Mouse (Mus musculus): ENCODE measurements around the gene H60b. TPM values are rescaled to one million over a fixed set of nuclear protein-coding genes. Genes with fewer than 3 reads are reported as not detected.
"Not testable (repeated sequence)": the region's sequence is repeated elsewhere in the genome, so short reads cannot be mapped to it uniquely, and the experiment has no call there.

The H60b gene
- polyA plus RNA-seq, 1 experiment from 2014 or later: 1.1 TPM

GRCm38 (mm10) chr10:22150593-22150992, 7.8 kb upstream of the H60b start:
- H3K27ac ChIP-seq (ENCODE audit: low read length): no peak overlapping the region
- H3K4me2 ChIP-seq (replicated peaks; ENCODE audit: low read depth, low read length): peak overlapping the region; percentile 97
- no peaks in the 10 kb centered on the region for H3K9me3 ChIP-seq (ENCODE audit: control insufficient read depth, low read depth, low read length)
- no peak overlapping the region for H3K9ac ChIP-seq (replicated peaks; ENCODE audit: low read depth, low read length)
- no peak for ATAC-seq (ENCODE audit: insufficient number of reproducible peaks, insufficient read depth, low FRiP score, low read depth)
- no peaks in the 10 kb centered on the region for H3K36me3 ChIP-seq (ENCODE audit: control insufficient read depth, insufficient read depth, low read length)
- peaks cover 13% of the 10 kb centered on the region for H3K27me3 ChIP-seq (ENCODE audit: control insufficient read depth, insufficient read depth, low read length)
- peak overlapping the region; percentile 61 for H3K4me3 ChIP-seq (ENCODE audit: low read depth, low read length)
- H3K4me1 ChIP-seq (ENCODE audit: control insufficient read depth, insufficient read depth, low read length): peaks cover 8% of the 10 kb centered on the region; the same call in 1 of the 2 replicates
- under 1% methylated on average over 27 of the region's 27 CpGs for WGBS

GRCm38 (mm10) chr10:22151056-22151862, 7.1 kb upstream of the H60b start:
- H3K27ac ChIP-seq (ENCODE audit: low read length); H3K4me1 ChIP-seq (ENCODE audit: control insufficient read depth, insufficient read depth, low read length); ATAC-seq (ENCODE audit: insufficient number of reproducible peaks, insufficient read depth, low FRiP score, low read depth); H3K9ac ChIP-seq (replicated peaks; ENCODE audit: low read depth, low read length); H3K36me3 ChIP-seq (ENCODE audit: control insufficient read depth, insufficient read depth, low read length); H3K9me3 ChIP-seq (ENCODE audit: control insufficient read depth, low read depth, low read length): not testable (repeated sequence)
- WGBS: under 1% methylated on average over 54 of the region's 55 CpGs
- Histone ChIP-seq H3K27me3 (ENCODE audit: control insufficient read depth, insufficient read depth, low read length) (peaks cover 18% of the 10 kb centered on the region), H3K4me3 (ENCODE audit: low read depth, low read length) (0 out of 2 replicates have a peak overlapping the region, but pooled peaks have one; percentile 61), H3K4me2 (replicated peaks; ENCODE audit: low read depth, low read length) (peak overlapping the region; percentile 97)

- H3K27ac ChIP-seq (ENCODE audit: low read length); H3K9ac ChIP-seq (replicated peaks; ENCODE audit: low read depth, low read length); H3K4me1 ChIP-seq (ENCODE audit: control insufficient read depth, insufficient read depth, low read length); H3K4me2 ChIP-seq (replicated peaks; ENCODE audit: low read depth, low read length); H3K9me3 ChIP-seq (ENCODE audit: control insufficient read depth, low read depth, low read length); H3K36me3 ChIP-seq (ENCODE audit: control insufficient read depth, insufficient read depth, low read length); ATAC-seq (ENCODE audit: insufficient number of reproducible peaks, insufficient read depth, low FRiP score, low read depth): not testable (repeated sequence)
- Histone ChIP-seq H3K27me3 (ENCODE audit: control insufficient read depth, insufficient read depth, low read length) (peaks cover 25% of the 10 kb centered on the region), H3K4me3 (ENCODE audit: low read depth, low read length) (0 out of 2 replicates have a peak overlapping the region, but pooled peaks have one; percentile 3)
- WGBS: 5% methylated on average over 11 of the region's 11 CpGs
Observed at GRCm38 (mm10) chr10:22151863-22152640, 6.3 kb upstream of the H60b start.

- H3K9ac ChIP-seq (replicated peaks; ENCODE audit: low read depth, low read length); H3K4me2 ChIP-seq (replicated peaks; ENCODE audit: low read depth, low read length); H3K27ac ChIP-seq (ENCODE audit: low read length); H3K9me3 ChIP-seq (ENCODE audit: control insufficient read depth, low read depth, low read length); H3K4me1 ChIP-seq (ENCODE audit: control insufficient read depth, insufficient read depth, low read length); H3K36me3 ChIP-seq (ENCODE audit: control insufficient read depth, insufficient read depth, low read length); H3K4me3 ChIP-seq (ENCODE audit: low read depth, low read length); ATAC-seq (ENCODE audit: insufficient number of reproducible peaks, insufficient read depth, low FRiP score, low read depth): not testable (repeated sequence)
- WGBS: 6% methylated on average over 6 of the region's 7 CpGs
- peaks cover 25% of the 10 kb centered on the region for H3K27me3 ChIP-seq (ENCODE audit: control insufficient read depth, insufficient read depth, low read length)
Observed at GRCm38 (mm10) chr10:22153147-22153690, 5.2 kb upstream of the H60b start.

GRCm38 (mm10) chr10:22154127-22154526, 4.3 kb upstream of the H60b start:
- not testable (repeated sequence) for H3K9me3 ChIP-seq (ENCODE audit: control insufficient read depth, low read depth, low read length); H3K9ac ChIP-seq (replicated peaks; ENCODE audit: low read depth, low read length); H3K4me1 ChIP-seq (ENCODE audit: control insufficient read depth, insufficient read depth, low read length); ATAC-seq (ENCODE audit: insufficient number of reproducible peaks, insufficient read depth, low FRiP score, low read depth); H3K27ac ChIP-seq (ENCODE audit: low read length); H3K36me3 ChIP-seq (ENCODE audit: control insufficient read depth, insufficient read depth, low read length)
- H3K4me2 ChIP-seq (replicated peaks; ENCODE audit: low read depth, low read length): peak overlapping the region; percentile 47
- peaks cover 25% of the 10 kb centered on the region for H3K27me3 ChIP-seq (ENCODE audit: control insufficient read depth, insufficient read depth, low read length)
- peak overlapping the region; percentile 17; the same call in 1 of the 2 replicates for H3K4me3 ChIP-seq (ENCODE audit: low read depth, low read length)
- WGBS: under 1% methylated on average over 38 of the region's 38 CpGs

- no peak for ATAC-seq (ENCODE audit: insufficient number of reproducible peaks, insufficient read depth, low FRiP score, low read depth)
- Histone ChIP-seq H3K4me2 (replicated peaks; ENCODE audit: low read depth, low read length) (no peak overlapping the region), H3K27ac (ENCODE audit: low read length) (no peak overlapping the region), H3K36me3 (ENCODE audit: control insufficient read depth, insufficient read depth, low read length) (no peaks in the 10 kb centered on the region), H3K4me1 (ENCODE audit: control insufficient read depth, insufficient read depth, low read length) (peaks cover 6% of the 10 kb centered on the region; the same call in 1 of the 2 replicates), H3K4me3 (ENCODE audit: low read depth, low read length) (no peak overlapping the region), H3K9me3 (ENCODE audit: control insufficient read depth, low read depth, low read length) (no peaks in the 10 kb centered on the region), H3K27me3 (ENCODE audit: control insufficient read depth, insufficient read depth, low read length) (peaks cover 28% of the 10 kb centered on the region), H3K9ac (replicated peaks; ENCODE audit: low read depth, low read length) (no peak overlapping the region)
- 39% methylated on average over 3 of the region's 3 CpGs for WGBS
Observed at GRCm38 (mm10) chr10:22154871-22155799, 3.3 kb upstream of the H60b start.

- Histone ChIP-seq H3K4me2 (replicated peaks; ENCODE audit: low read depth, low read length) (peak overlapping the region; percentile 43), H3K4me1 (ENCODE audit: control insufficient read depth, insufficient read depth, low read length) (no peaks in the 10 kb centered on the region), H3K9me3 (ENCODE audit: control insufficient read depth, low read depth, low read length) (no peaks in the 10 kb centered on the region), H3K36me3 (ENCODE audit: control insufficient read depth, insufficient read depth, low read length) (no peaks in the 10 kb centered on the region), H3K4me3 (ENCODE audit: low read depth, low read length) (peak overlapping the region; percentile 34), H3K27me3 (ENCODE audit: control insufficient read depth, insufficient read depth, low read length) (peaks cover 25% of the 10 kb centered on the region), H3K9ac (replicated peaks; ENCODE audit: low read depth, low read length) (no peak overlapping the region), H3K27ac (ENCODE audit: low read length) (no peak overlapping the region)
- peak; percentile 72; the same call in 1 of the 2 replicates for ATAC-seq (ENCODE audit: insufficient number of reproducible peaks, insufficient read depth, low FRiP score, low read depth)
- WGBS: under 1% methylated on average over 24 of the region's 24 CpGs
Observed at GRCm38 (mm10) chr10:22159131-22159561, 760 bp downstream of the H60b start.
